14 mouse cellular contexts compared by ENCODE assay signal in genomic region chr13:93092916-93093429, GRCm38 (mm10).
"Had no signal": no experiment of that assay in that cellular context is flagged by ENCODE, and none has a peak within 500 bp of the region (broad histone marks: within the 10 kb centered on the region; RNA-seq: fewer than 3 reads in every experiment).

No protein-coding gene starts in this region.

- H3K36me3 ChIP-seq: limb, embryonic 13.5 days; midbrain, embryonic 13.5 days; neural tube, embryonic 15.5 days had no signal

- H3K9me3 ChIP-seq: limb, embryonic 13.5 days; midbrain, embryonic 13.5 days; neural tube, embryonic 15.5 days had no signal

- ATAC-seq: intestine, postnatal 0 days; midbrain, embryonic 13.5 days had no signal

- DNase-seq: kidney, adult 8-10 months; kidney, postnatal 25 days; layer of hippocampus, adult 9-11 months; layer of hippocampus, postnatal 36 days; left cerebral cortex, postnatal 4 days; lung, adult 18-20 months; right cerebral cortex, adult 18-20 months; right cerebral cortex, postnatal 25 days had no signal

- H3K27ac ChIP-seq: limb, embryonic 13.5 days; liver, embryonic 14.5 days; midbrain, embryonic 13.5 days; neural tube, embryonic 15.5 days; stomach, postnatal 0 days had no signal

- H3K9ac ChIP-seq: limb, embryonic 13.5 days; liver, embryonic 14.5 days; midbrain, embryonic 13.5 days; neural tube, embryonic 15.5 days had no signal

- H3K4me2 ChIP-seq: limb, embryonic 13.5 days; midbrain, embryonic 13.5 days; neural tube, embryonic 15.5 days had no signal

- H3K27me3 ChIP-seq: limb, embryonic 13.5 days; midbrain, embryonic 13.5 days; neural tube, embryonic 15.5 days had no signal

- H3K4me1 ChIP-seq: limb, embryonic 13.5 days; midbrain, embryonic 13.5 days; neural tube, embryonic 15.5 days had no signal

- H3K4me3 ChIP-seq: limb, embryonic 13.5 days; midbrain, embryonic 13.5 days; neural tube, embryonic 15.5 days had no signal
